In the genomic region with DNA sequence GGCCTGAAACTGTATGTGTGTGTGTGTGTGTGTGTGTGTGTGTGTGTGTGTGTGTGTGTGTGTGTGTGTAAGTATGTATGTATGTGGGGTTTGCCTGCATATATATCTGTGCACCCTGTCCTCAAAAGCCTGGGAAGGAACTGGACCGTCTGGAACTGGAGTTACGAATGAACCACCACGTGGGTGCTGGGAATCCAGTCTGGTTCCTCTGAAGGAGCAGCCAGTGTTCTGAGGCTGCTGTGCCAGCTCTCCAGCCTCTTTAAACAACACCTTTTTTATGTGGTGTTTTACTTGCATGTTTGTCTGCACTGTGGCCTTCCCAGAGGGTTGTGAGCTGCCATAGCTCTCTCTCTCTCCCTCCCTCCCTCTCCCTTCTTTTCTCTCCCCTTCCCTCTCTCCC, we compare ENCODE assay signal across 10 mouse cellular contexts. TPM values are rescaled to one million over a fixed set of nuclear protein-coding genes. Genes with fewer than 3 reads are reported as not detected.
DNase-seq lines count a peak whose midpoint lies in the region; ATAC-seq and TF ChIP-seq lines count a peak whose summit lies in the region.
"Had no signal": no experiment of that assay in that cellular context is flagged by ENCODE, and none has a peak within 500 bp of the region (broad histone marks: within the 10 kb centered on the region; RNA-seq: fewer than 3 reads in every experiment).

No protein-coding gene starts in this region.

- no peak overlapping the region for H3K4me3 ChIP-seq in heart, embryonic 15.5 days
- H3K4me3 ChIP-seq in thymus, adult 2 months (ENCODE audit: control insufficient read depth, insufficient read depth, low read length): peak overlapping the region; percentile 2; the same call in 1 of the 2 replicates
- no peak overlapping the region for H3K4me3 ChIP-seq in hindbrain, embryonic 14.5 days (replicated peaks; ENCODE audit: low read length)
- H3K4me3 ChIP-seq: forebrain, embryonic 13.5 days; kidney, embryonic 15.5 days; limb, embryonic 15.5 days had no signal

- H3K36me3 ChIP-seq in heart, embryonic 15.5 days: peaks cover 13% of the 10 kb centered on the region
- H3K36me3 ChIP-seq in thymus, adult 2 months (ENCODE audit: control insufficient read depth, insufficient read depth, low read length): peaks cover 21% of the 10 kb centered on the region
- H3K36me3 ChIP-seq in hindbrain, embryonic 14.5 days (replicated peaks; ENCODE audit: control insufficient read depth, insufficient read depth): peaks cover 17% of the 10 kb centered on the region

- 55% methylated on average over 3 of the region's 3 CpGs for WGBS in heart, embryonic 15.5 days
- WGBS in thymus, adult 2 months: 46% methylated on average over 3 of the region's 3 CpGs
- WGBS in hindbrain, embryonic 14.5 days: 57% methylated on average over 3 of the region's 3 CpGs

- no peak for TF ChIP-seq CTCF in thymus, adult 2 months (IDR thresholded peaks at IDR 0.05; ENCODE audit: borderline replicate concordance, control insufficient read depth, extremely low read depth, insufficient read depth, low read length, poor library complexity)

- H3K4me1 ChIP-seq in heart, embryonic 15.5 days (replicated peaks): peaks cover 55% of the 10 kb centered on the region
- peaks cover 72% of the 10 kb centered on the region for H3K4me1 ChIP-seq in thymus, adult 2 months (replicated peaks; ENCODE audit: control insufficient read depth, insufficient read depth, low read length)
- peaks cover 25% of the 10 kb centered on the region for H3K4me1 ChIP-seq in hindbrain, embryonic 14.5 days (replicated peaks; ENCODE audit: control insufficient read depth, insufficient read depth, low read length)

- no peaks in the 10 kb centered on the region for H3K9me3 ChIP-seq in heart, embryonic 15.5 days (replicated peaks)
- H3K9me3 ChIP-seq in hindbrain, embryonic 14.5 days (ENCODE audit: control insufficient read depth, low read length): no peaks in the 10 kb centered on the region
- H3K9me3 ChIP-seq: forebrain, embryonic 13.5 days; kidney, embryonic 15.5 days; limb, embryonic 15.5 days had no signal

- H3K9ac ChIP-seq in heart, embryonic 15.5 days: no peak overlapping the region
- no peak overlapping the region for H3K9ac ChIP-seq in hindbrain, embryonic 14.5 days
- H3K9ac ChIP-seq: limb, embryonic 15.5 days had no signal

- TF ChIP-seq POLR2A in thymus, adult 2 months (IDR thresholded peaks at IDR 0.05; ENCODE audit: control insufficient read depth, extremely low read depth, insufficient read depth, low read length, poor library complexity): no peak

- H3K27me3 ChIP-seq in heart, embryonic 15.5 days: no peaks in the 10 kb centered on the region
- no peaks in the 10 kb centered on the region for H3K27me3 ChIP-seq in thymus, adult 2 months (ENCODE audit: control insufficient read depth, insufficient read depth, low read length)
- no peaks in the 10 kb centered on the region for H3K27me3 ChIP-seq in hindbrain, embryonic 14.5 days (ENCODE audit: control insufficient read depth, insufficient read depth, low read length)
- H3K27me3 ChIP-seq: forebrain, embryonic 13.5 days; kidney, embryonic 15.5 days; limb, embryonic 15.5 days had no signal

- no peak for DNase-seq in heart, postnatal 25 days (ENCODE audit: low spot score)
- DNase-seq in thymus, adult 2 months: no peak
- DNase-seq in thymus, postnatal 10 days (ENCODE audit: low spot score in 2 of 2): no peak
- no peak for DNase-seq in hindbrain, embryonic 14.5 days (ENCODE audit: low spot score)
- DNase-seq in Muller cell, postnatal 12 days (ENCODE audit: inconsistent ontology term): no peak
- DNase-seq in adrenal gland, adult 2 months: no peak

- no peak overlapping the region for H3K4me2 ChIP-seq in heart, embryonic 15.5 days
- H3K4me2 ChIP-seq in hindbrain, embryonic 14.5 days (replicated peaks): no peak overlapping the region
- H3K4me2 ChIP-seq: kidney, embryonic 15.5 days; limb, embryonic 15.5 days had no signal

- H3K27ac ChIP-seq in heart, embryonic 15.5 days: peak overlapping the region; percentile 78; the same call in 1 of the 2 replicates
- peak overlapping the region; percentile 96 for H3K27ac ChIP-seq in thymus, adult 2 months (ENCODE audit: control insufficient read depth, insufficient read depth, low read length)
- 0 out of 2 replicates have a peak overlapping the region, but pooled peaks have one; percentile 73 for H3K27ac ChIP-seq in hindbrain, embryonic 14.5 days

- intact Hi-C loops in heart, postnatal 25 days (cut with DNase I): no loop called here

- no peak for ATAC-seq in heart, embryonic 15.5 days (replicated peaks; ENCODE audit: insufficient number of reproducible peaks, insufficient read depth, low FRiP score, low read depth)
- ATAC-seq in hindbrain, embryonic 14.5 days (ENCODE audit: low FRiP score): no peak

RNA-seq across cellular contexts. Expression of a gene that starts 6.4 kb away (rescaled TPM):
- polyA plus RNA-seq in heart, embryonic 15.5 days (2015; fragmentation: Nextera tagmentation; extraction: Ambion mirVana): 35.1 and 36.1 TPM in 2 replicates
- 10 to 100 TPM; 39.4 to 42.4 TPM for total RNA-seq in heart, postnatal 25 days (2021)
- polyA plus RNA-seq in thymus, adult 2 months (2012; rRNA removed): 151 and 153 TPM in 2 replicates
- polyA plus RNA-seq in hindbrain, embryonic 14.5 days (2014; fragmentation: Nextera tagmentation; extraction: Ambion mirVana): 20.9 and 21.3 TPM in 2 replicates
- total RNA-seq in adrenal gland, adult 2 months (2021): 10 to 100 TPM in 1 of 2 experiments, 1 to 10 TPM in 1; 8.0 to 14.0 TPM
- polyA plus RNA-seq in adrenal gland, adult 2 months (2012; rRNA removed): 40.3 and 43.3 TPM in 2 replicates

RNA-seq across cellular contexts. Expression of a gene that starts 47.9 kb away (rescaled TPM):
- polyA plus RNA-seq in heart, embryonic 15.5 days (2015; fragmentation: Nextera tagmentation; extraction: Ambion mirVana): 20.0 and 32.0 TPM in 2 replicates
- 10 to 100 TPM; 25.6 to 26.4 TPM for total RNA-seq in heart, postnatal 25 days (2021)
- 216 and 243 TPM in 2 replicates for polyA plus RNA-seq in thymus, adult 2 months (2012; rRNA removed)
- polyA plus RNA-seq in hindbrain, embryonic 14.5 days (2014; fragmentation: Nextera tagmentation; extraction: Ambion mirVana): 47.6 and 50.4 TPM in 2 replicates
- total RNA-seq in adrenal gland, adult 2 months (2021): 10 to 100 TPM; 19.7 to 30.4 TPM
- polyA plus RNA-seq in adrenal gland, adult 2 months (2012; rRNA removed): 73.0 and 73.9 TPM in 2 replicates
